Mouse (Mus musculus) spleen, adult 12 weeks (tissue): ENCODE results near the gene Tmem219.

Source experiments
- DNase-seq: peaks from one replicate; pipeline ENCODE4 v3.0.0; 2022; ENCODE audit warnings: low spot score

Gene Tmem219

DNA sequence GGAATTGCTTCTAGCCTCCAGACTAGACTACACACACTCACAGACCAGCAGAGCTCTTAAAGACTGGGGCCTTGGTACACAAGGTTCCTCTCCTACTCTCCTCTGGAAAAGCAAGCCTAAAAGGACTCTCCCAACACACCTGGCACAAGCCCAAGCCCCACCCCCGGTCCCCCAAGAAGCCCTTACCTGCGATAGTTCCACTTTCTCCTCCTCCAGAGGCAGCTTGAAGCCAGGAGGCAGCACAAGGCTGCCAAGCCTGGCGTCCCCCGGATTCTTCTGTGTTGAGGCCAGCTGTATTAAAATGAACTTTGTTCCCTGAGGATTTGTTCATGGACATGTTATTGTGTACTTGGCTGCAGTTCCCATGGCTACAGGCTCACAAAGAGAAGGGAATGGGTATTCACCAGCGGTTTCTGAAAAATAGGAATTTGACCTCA lies at the start of gene Tmem219:
TSS of gene Tmem219 (minus strand) at position 294 of the 437 bp plus-strand sequence.
- DNase-seq = no peak

DNA sequence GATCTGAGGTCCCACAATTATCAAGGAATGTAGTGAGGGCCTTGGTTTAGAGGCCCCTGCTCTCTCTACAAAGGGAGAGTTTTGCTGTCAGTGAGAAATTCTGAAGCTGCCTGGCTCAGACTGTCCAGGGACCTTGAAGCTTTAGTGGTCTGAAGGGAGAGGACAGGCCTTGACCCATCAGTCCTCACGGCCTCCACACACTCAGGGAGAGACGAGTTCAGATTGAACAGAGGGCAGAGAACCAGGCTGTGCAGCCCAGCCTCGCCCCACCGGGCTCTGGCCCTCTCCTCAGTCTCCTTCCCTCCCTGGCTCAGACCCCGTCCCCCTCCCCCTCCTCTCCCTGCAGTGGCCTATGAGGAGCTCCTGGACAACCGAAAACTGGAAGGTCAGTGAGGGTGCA lies 44.6 kb upstream of the Tmem219 start:
- DNase-seq = no peak

GRCm38 (mm10) chr7:126965568-126965967 lies 42.9 kb upstream of the Tmem219 start:
- no peak for DNase-seq

GRCm38 (mm10) chr7:126963548-126964286 lies 41.0 kb upstream of the Tmem219 start:
- DNase-seq = no peak

GRCm38 (mm10) chr7:126961965-126962364 lies 39.2 kb upstream of the Tmem219 start:
- no peak for DNase-seq

DNA sequence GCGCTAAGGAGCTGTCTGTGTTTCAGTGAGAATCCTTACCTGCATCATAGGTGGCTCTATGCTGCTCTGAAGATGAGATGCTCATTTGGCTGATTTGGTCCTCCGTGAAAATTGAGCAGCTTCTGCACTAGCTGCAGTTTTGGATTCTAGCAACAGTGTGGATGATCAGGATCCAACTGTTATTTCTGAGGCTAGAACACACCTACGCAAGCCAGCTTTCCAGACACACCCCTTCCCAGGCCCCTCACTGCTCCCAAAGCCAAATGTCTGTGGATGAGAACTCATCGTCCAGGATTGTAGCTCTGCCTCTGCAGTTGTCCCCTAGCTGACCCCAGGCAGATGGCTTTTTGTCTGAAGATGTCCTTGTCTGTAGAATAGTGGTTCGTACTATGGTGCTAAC lies 38.4 kb upstream of the Tmem219 start:
- no peak for DNase-seq

GRCm38 (mm10) chr7:126959780-126960179 lies 37.1 kb upstream of the Tmem219 start:
- DNase-seq = no peak

- no peak for DNase-seq
Measured at GRCm38 (mm10) chr7:126955125-126955524, 32.4 kb upstream of the Tmem219 start.

- no peak for DNase-seq
Measured at GRCm38 (mm10) chr7:126952646-126953045, 29.9 kb upstream of the Tmem219 start.

DNA sequence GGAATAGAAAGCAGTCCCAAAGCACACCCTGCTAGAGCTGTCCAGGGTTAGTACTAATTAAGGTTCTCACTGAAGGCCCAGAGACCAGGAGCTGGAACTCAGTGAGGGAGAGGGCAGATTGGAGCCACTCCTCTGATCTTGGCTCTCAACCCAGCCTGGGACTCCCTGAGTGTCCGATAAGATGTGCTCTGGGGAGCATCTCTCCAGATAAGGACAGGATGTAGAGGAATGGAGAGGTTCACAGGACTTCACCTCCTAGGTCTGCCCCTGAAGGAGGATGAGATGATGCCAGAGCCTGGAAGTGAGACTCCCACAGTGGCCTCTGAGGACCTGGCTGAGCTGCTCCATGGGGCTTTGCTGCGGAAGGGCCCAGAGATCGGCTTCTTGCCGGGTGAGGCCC lies 29.0 kb upstream of the Tmem219 start:
- DNase-seq = no peak

DNA sequence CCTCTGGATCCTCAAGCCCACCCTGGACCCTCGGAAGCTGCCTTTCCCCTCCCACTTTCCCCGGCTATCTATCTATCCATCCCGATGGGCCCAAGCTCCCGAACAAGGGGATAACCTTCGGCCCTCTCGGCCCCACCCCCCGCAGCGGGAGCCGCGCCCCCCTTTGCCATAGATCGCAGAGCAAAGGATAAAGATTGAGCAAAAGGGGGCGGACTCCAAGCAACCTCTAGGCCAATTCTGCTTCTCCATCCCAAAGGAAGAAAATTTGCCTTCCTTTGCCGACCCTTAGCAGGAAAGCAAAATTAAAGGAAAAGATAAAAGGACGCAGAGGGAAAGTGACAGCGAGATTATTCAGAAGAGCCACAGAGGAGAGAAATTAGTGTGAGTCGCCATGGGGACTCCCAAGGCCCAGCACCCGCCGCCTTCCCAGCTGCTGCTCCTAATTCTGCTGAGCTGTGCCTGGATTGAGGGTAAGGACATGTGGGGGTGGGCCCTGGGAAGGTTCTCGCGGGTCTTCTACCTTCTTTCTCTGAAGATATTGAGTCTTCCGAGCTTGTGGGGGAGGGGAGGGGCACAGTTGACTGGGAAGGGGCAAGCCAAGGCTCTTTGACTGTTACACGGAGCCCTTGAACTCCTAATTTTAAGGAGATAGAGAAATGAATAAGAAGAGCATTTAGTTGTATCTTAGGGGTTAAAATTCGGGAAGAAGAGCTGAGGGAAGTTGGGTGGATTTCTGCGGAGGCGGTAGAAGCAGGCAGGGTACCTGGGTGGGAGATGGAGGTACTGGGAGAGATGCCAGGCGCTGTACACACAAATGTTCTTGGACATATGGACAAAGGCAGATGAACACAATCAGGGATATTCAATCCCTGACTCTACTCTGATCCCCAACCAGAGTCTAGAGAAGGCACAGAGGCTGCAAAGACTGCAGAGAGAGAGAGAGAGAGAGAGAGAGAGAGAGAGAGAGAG lies 28.2 kb upstream of the Tmem219 start:
- no peak for DNase-seq

GRCm38 (mm10) chr7:126949793-126950646 lies 27.3 kb upstream of the Tmem219 start, which contains the start of gene Sez6l2:
Gene Sez6l2 (plus strand): TSS chr7:126950563.
- peak; percentile 79 for DNase-seq

DNA sequence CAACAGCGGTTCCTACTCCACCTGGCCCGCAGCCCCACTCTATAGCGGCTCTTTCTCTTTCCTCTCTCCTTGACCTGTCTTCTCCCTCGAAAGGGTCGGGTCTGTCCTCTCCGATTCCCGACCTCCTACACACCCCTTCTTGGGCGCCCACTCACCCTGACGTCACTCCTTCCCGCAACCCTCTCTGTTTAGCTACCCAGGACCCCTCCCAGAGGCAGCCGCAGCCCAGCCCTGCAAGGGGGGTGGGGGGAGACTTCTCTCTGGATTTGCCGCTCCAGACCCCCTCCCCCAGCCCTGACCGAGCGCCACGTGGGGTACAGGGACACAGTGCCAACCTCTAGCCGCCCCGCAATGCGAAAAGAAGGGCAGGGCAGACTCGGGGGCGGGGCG lies 26.7 kb upstream of the Tmem219 start, which contains the start of gene Asphd1:
TSS of gene Asphd1 (minus strand) at position 180 of the 390 bp plus-strand sequence.
- DNase-seq = no peak

DNA sequence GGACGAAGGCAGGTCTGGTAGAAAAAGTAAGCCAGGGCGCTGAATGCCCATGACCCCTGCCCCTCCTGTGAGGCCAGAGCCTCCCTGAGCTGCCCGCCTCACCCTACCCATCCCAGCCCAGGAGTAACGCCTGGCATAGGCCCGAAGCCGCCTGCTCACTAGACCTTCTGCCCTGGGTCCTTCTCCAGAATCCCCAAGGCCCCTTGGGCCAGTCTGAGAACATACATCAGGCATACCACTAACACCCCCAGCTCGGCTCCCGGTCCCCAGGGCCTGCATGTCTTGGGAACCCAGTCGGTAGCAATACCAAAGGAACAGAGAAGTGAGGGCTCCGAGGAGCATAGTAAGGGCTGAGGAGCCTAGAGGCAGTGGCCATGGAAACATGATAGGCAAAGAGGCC lies 25.9 kb upstream of the Tmem219 start:
- DNase-seq = no peak

DNA sequence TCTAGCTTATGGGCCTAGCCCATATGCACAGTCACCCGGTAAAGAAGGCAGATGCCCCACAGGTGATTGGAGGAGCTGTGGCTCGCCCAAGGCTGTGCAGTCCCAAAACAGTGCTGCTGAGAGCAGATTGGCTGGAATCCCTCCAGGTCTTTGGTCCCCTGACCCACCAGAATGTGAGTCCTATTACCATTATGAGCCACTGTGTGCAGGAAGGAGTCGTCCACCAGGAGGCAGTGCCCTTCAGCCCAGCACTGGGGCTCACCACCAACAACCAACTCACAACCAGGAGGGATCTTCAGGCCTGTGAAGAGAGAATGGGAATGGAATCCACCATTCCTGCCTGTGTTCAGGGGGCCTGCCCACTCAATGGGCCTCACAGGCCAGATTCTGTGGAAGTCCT lies 23.8 kb upstream of the Tmem219 start:
- DNase-seq = no peak

DNA sequence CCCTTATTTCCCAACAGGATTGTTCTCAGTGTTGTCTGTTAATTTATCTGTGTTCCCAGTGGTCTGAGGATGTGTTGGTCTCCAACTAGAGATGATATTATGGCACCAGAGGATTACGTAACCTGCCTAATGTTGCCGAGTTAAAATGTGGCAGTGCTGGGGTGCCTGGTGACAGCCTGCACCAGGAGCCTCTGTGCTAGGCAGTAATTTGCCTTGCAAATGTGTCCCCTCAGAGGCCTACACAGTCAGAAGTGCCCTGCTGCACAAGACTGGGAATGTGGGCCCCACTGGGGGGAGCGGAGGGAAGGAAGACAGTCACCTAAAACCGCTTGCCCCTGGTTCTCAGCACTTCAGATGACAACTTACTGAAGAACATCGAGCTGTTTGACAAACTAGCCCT lies 19.1 kb upstream of the Tmem219 start:
- no peak for DNase-seq

GRCm38 (mm10) chr7:126941171-126941570 lies 18.5 kb upstream of the Tmem219 start:
- DNase-seq = no peak

DNA sequence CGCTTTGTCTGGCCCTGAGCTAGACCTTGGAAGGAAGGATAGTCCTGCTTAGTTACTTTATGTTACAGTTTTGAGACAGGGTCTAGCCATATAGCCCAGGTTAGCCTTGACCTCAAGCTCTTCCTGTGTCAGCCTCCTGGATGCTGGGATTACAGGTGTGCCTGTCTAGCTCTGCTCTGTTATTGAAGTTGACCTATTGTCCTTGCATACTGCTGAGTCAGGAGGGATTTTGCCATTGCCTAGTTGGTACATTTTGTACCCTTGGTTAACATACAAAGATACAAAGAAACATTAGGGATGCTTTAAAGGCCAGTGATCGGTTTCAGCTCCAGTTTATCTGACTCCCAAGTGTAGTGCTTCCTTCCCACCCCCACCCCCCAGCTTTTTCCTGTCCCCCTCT lies 9.9 kb upstream of the Tmem219 start:
- DNase-seq = no peak

- no peak for DNase-seq
Measured at GRCm38 (mm10) chr7:126929046-126929445, 6.3 kb upstream of the Tmem219 start.

DNA sequence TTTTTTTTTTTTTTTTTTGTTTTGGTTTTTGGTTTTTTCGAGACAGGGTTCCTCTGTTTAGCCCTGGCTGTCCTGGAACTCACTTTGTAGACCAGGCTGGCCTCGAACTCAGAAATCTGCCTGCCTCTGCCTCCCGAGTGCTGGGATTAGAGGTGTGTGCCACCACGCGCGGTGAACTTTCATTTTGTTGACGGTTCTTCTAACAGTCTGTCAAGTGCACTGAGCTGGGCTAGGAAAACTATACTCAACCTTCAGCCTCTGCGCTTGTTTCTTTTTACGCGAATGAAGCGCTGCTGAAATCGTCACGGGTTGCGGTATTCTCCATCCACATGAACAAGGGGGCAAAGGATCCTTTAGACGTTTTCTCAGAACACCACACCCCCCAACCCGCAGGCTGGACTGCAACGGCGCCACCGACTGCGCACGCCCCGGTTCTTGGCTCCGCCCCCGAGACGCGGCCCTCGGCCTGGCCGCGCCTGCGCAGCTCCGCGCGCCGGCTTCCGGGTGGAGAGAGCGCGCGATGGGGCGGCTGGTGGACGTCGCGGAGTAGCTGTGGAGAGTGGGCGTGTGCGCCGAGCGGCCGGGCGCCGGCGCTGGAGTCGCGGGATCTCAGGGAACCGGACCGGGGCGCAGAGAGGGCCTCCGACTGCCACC lies 5.8 kb upstream of the Tmem219 start, which contains the start of gene Kctd13:
TSS of gene Kctd13 (plus strand) at position 496 of the 654 bp plus-strand sequence.
- peak; percentile 94 for DNase-seq

DNA sequence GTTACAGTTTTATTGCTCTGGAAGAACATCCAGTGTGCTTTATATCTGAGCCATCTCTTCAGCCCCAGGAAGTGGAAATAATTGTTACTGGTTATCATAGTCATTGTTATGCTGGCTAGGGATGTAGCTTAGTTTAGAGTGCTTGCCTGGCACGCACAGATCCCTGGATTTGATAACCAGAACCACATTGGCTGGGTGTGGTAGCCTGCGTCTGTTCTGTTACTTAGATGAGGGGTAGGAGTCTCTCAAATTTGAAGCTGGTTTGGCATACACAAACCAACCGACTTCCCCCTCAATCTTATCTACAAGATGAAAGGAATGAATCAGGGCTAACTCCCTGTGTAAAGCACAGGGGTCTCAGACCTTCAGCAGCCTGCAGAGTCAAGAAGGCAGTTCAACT lies 3.6 kb upstream of the Tmem219 start:
- DNase-seq = no peak
